Mouse (Mus musculus): Measurements from ENCODE around the gene Dhrs4.

DNA sequence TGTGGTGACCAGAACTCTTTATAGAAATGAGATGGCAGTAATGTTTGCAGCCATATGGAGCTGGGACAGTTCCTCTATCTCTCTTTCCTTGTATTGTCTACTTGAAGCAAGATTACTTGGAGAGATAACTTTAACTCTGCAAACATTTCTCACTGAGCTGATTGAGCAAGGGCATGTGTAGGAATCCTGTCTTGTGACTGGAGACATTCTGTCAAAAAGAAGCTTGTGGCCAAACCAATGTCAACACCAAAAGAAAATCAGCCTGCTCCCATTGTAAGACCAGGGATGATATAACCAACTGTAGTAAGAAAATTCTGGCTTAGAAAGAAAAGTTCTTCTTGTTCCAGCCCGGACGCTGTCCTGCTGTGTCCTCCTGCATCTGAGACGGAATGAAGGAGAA lies 43.7 kb upstream of the Dhrs4 start:
- TF ChIP-seq TCF12 (IDR thresholded peaks at IDR 0.05; ENCODE audit: low read depth, low read length) (no peak), EP300 (IDR thresholded peaks at IDR 0.05; ENCODE audit: low read depth in 1 of 2, low read length in 2 of 2) (no peak), CTCF (IDR thresholded peaks at IDR 0.05 in 2 of 3, conservative IDR thresholded peaks at IDR 0.05 in 1 of 3; ENCODE audit: control insufficient read depth in 1 of 3, insufficient read depth in 1 of 3, low read depth in 2 of 3, low read length in 3 of 3, poor library complexity in 1 of 3, severe bottlenecking in 1 of 3) (no peak), MAFK (IDR thresholded peaks at IDR 0.05; ENCODE audit: borderline replicate concordance, low read depth, low read length) (no peak), POLR2AphosphoS5 (IDR thresholded peaks at IDR 0.05; ENCODE audit: borderline replicate concordance, low read depth, low read length) (no peak), ETS1 (IDR thresholded peaks at IDR 0.05; ENCODE audit: low read depth, low read length) (no peak), ZKSCAN1 (IDR thresholded peaks at IDR 0.05; ENCODE audit: low read depth, low read length) (no peak), NELFE (IDR thresholded peaks at IDR 0.05; ENCODE audit: low read depth, low read length) (no peak), POLR2A (IDR thresholded peaks at IDR 0.05; ENCODE audit: control insufficient read depth in 1 of 2, insufficient read depth in 1 of 2, low read depth in 1 of 2, low read length in 2 of 2, poor library complexity in 1 of 2) (no peak), GATA1 (IDR thresholded peaks at IDR 0.05; ENCODE audit: low read depth, low read length) (no peak), E2F4 (IDR thresholded peaks at IDR 0.05; ENCODE audit: borderline replicate concordance, low read depth, low read length) (no peak)

Data from MEL (cell line).